Mouse (Mus musculus) kidney, embryonic 14.5 days (tissue): ENCODE measurements at regions not wholly inside any gene's neighbourhood (a gene's known extent, or its start where the extent isn't known, plus 50 kb on each side); places are given as distances from the start of the nearest gene placed in this dataset.

Source experiments
- ATAC-seq: fragments of 200-750 bp; cut with Nextera tagmentation; 2 replicates; pipeline ENCODE4 v1.8.0; 2017; ENCODE audit warnings: moderate number of reproducible peaks, mild to moderate bottlenecking, moderate TSS enrichment, moderate library complexity; ENCODE audit not compliant: low FRiP score, low TSS enrichment
- H3K27ac ChIP-seq: fragments of 300-500 bp; sonication (generic); 2 replicates; pipeline ENCODE4 v1.5.1; 2014; ENCODE audit warnings: low read depth, mild to moderate bottlenecking, low read length, moderate library complexity, mixed read lengths
- H3K27me3 ChIP-seq: fragments of 300-500 bp; sonication (generic); 2 replicates; pipeline ENCODE4 v1.6.1; 2014; ENCODE audit warnings: mild to moderate bottlenecking, low read length; ENCODE audit not compliant: control insufficient read depth, insufficient read depth
- H3K36me3 ChIP-seq: fragments of 300-500 bp; sonication (generic); 2 replicates; pipeline ENCODE4 v1.6.1; 2014; ENCODE audit warnings: low read length, mixed read lengths; ENCODE audit not compliant: control insufficient read depth, insufficient read depth
- H3K4me1 ChIP-seq: fragments of 300-500 bp; sonication (generic); 2 replicates; pipeline ENCODE4 v1.6.1; 2014; ENCODE audit warnings: low read length, mixed read lengths; ENCODE audit not compliant: control insufficient read depth, insufficient read depth
- H3K4me2 ChIP-seq: fragments of 300-500 bp; sonication (generic); replicated peaks from 2 replicates; pipeline ENCODE4 v1.6.1; 2014; ENCODE audit warnings: low read depth, mild to moderate bottlenecking, low read length
- H3K4me3 ChIP-seq: fragments of 300-500 bp; sonication (generic); 2 replicates; pipeline ENCODE4 v1.5.1; 2014; ENCODE audit warnings: mild to moderate bottlenecking, low read length
- H3K9ac ChIP-seq: fragments of 300-500 bp; sonication (generic); 2 replicates; pipeline ENCODE4 v1.6.1; 2014; ENCODE audit warnings: low read depth, mild to moderate bottlenecking, low read length, moderate library complexity
- H3K9me3 ChIP-seq: fragments of 300-500 bp; sonication (generic); 2 replicates; pipeline ENCODE4 v1.6.1; 2016; ENCODE audit warnings: low read length; ENCODE audit not compliant: control insufficient read depth
- WGBS: fragments of 180-500 bp; shearing (Covaris S2); extraction: QIAGEN DNeasy Blood & Tissue Kit; methylation state at CpG from one replicate; pipeline ENCODE4 v1.1.7; 2014; 5-methylcytosine and 5-hydroxymethylcytosine counted together

DNA sequence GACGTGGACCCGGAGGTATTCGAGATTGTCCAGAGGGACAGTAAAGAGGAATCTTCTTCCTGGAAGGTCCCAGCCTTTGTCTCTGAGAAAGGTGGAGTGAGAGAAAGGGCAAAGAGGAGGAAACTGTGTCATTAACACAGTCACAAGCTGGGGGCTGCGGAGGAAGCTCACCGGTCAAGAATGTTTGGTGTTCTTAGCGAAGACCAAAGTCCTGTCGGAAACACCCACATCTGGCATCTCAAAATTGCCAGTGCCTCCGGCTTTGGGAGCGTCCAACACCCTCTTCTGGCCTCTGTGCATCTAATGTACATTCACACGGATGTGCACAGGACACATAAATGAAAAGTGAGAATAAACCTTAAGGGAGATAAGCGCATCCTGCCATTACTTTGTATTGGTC, 1134.1 kb upstream of the A1bg start:
- Histone ChIP-seq H3K9me3 (no peaks in the 10 kb centered on the region), H3K4me1 (peaks cover 9% of the 10 kb centered on the region; the same call in 1 of the 2 replicates), H3K9ac (no peak overlapping the region), H3K4me3 (no peak overlapping the region), H3K27me3 (no peaks in the 10 kb centered on the region), H3K4me2 (no peak overlapping the region), H3K27ac (no peak overlapping the region), H3K36me3 (no peaks in the 10 kb centered on the region)
- no peak for ATAC-seq
- 85% methylated on average over 11 of the region's 11 CpGs for WGBS

DNA sequence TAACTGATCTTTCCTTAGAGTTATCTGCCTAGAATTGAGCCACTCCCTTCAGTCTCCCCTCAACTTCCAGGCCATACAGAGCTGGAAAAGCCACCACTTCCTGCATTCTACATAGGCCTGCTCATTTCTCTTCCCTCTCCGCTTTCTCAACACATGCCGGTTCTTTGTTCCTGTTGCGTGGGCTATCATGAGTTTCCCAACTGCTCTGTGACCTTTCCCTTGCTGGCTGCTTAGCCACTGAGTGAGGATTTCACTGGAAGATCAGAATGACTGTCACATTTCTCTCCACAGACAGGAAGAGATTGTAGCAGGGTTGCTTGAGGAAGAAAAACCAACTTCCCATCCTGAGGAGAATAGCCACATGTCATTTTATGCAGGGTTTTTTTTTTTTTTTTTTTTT, 1133.6 kb upstream of the A1bg start:
- H3K27ac ChIP-seq, result 0 out of 2 replicates have a peak overlapping the region, but pooled peaks have one; percentile 12
- H3K4me3 ChIP-seq, result no peak overlapping the region
- H3K27me3 ChIP-seq, result no peaks in the 10 kb centered on the region
- H3K9ac ChIP-seq, result no peak overlapping the region
- H3K4me1 ChIP-seq, result peaks cover 9% of the 10 kb centered on the region; the same call in 1 of the 2 replicates
- 83% methylated on average over 3 of the region's 3 CpGs for WGBS
- no peaks in the 10 kb centered on the region for H3K36me3 ChIP-seq
- no peak overlapping the region for H3K4me2 ChIP-seq
- no peaks in the 10 kb centered on the region for H3K9me3 ChIP-seq
- ATAC-seq, result no peak

DNA sequence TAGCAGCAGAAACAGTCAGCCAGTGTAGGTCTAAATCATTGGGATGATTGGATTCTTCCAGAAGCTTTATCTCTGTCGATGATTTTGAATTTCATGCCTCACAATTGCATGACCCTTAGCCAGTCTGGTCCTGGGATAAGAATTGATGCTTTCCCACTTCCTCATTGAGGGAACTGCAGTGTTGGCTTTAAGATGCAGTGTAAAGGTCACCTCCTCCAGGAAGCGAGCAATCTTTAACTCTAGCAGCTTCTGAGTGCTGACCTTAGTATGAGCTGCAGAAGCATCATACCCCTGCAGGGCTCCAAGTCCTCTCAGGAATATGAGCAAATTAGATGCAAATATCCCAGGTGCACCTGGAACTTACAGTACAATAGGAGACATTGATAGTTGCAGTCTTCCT, 1132.2 kb upstream of the A1bg start:
- Histone ChIP-seq H3K27me3 (no peaks in the 10 kb centered on the region), H3K36me3 (no peaks in the 10 kb centered on the region), H3K9ac (no peak overlapping the region), H3K4me2 (no peak overlapping the region), H3K9me3 (peaks cover 7% of the 10 kb centered on the region; the same call in 1 of the 2 replicates), H3K4me3 (no peak overlapping the region), H3K27ac (no peak overlapping the region), H3K4me1 (peaks cover 9% of the 10 kb centered on the region; the same call in 1 of the 2 replicates)
- WGBS, result 86% methylated on average over 2 of the region's 2 CpGs
- ATAC-seq, result no peak

DNA sequence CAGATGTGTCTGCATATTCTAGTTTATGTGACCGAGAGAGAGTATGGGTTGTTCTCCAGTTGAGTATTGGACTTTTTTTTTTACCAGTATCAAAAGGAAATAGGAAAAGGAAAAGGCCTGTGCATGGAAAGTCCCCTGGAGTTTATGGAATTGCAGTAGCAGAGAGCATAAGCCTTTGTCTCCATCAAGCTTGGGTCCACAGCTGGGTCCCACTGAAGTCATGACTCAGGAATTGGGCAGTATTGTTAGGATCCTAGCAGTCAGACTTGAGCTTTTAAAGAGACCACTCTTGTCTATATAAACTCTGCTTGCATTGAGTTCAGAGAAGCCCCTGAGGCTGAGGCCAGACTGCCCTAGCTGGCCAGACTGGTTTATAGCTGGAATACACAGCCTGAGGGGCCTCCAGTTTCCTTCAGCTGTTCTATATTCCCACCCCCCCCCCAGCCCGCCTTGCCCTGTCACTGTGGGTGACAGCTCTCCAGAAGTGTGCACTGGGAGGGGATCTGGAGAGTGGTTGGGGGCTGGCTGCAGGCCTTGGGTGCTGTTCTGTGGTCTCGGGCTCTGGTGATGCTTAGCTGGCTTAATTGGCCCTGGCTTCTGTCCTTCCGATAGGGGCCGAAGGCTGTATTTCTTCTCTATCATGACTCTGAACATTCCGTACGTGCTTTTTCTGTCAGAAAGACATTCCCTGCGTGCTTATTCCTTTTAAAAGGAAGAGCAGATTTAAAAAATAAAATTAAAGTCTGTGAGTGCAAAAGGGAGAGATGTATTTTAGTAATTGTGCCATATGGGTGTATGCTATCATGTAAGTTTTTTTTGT, 1130.8 kb upstream of the A1bg start:
- H3K27ac ChIP-seq, result 0 out of 2 replicates have a peak overlapping the region, but pooled peaks have one; percentile 11
- H3K36me3 ChIP-seq, result no peaks in the 10 kb centered on the region
- no peak overlapping the region for H3K4me3 ChIP-seq
- peak; percentile 66; the same call in 1 of the 2 replicates for ATAC-seq
- H3K4me2 ChIP-seq, result no peak overlapping the region
- WGBS, result 70% methylated on average over 8 of the region's 8 CpGs
- no peaks in the 10 kb centered on the region for H3K27me3 ChIP-seq
- H3K9ac ChIP-seq, result no peak overlapping the region; the same call in 1 of the 2 replicates
- peaks cover 9% of the 10 kb centered on the region; the same call in 1 of the 2 replicates for H3K4me1 ChIP-seq
- H3K9me3 ChIP-seq, result peaks cover 7% of the 10 kb centered on the region; the same call in 1 of the 2 replicates

DNA sequence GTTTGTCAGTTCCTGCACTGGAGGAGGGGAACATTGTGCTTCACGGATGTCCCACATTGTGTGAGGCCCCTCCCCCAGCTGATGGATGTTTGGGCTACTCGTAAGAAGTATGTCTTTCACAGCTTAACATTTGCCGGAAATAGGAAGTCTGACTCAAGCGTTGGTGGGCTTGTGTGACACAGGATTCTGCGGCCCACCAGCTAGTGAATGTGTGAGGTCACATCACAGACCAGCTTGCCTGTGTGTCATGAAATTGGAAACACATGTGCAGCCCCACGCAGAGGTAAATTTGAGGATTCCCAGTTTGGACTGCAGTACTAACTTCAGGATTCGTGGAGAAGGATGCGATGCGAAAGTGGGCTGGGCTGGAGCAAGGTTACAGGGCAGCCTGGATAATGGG, 1126.6 kb upstream of the A1bg start:
- H3K9me3 ChIP-seq, result peaks cover 7% of the 10 kb centered on the region; the same call in 1 of the 2 replicates
- no peaks in the 10 kb centered on the region for H3K27me3 ChIP-seq
- WGBS, result 77% methylated on average over 9 of the region's 9 CpGs
- no peaks in the 10 kb centered on the region for H3K36me3 ChIP-seq
- no peak for ATAC-seq
- H3K4me1 ChIP-seq, result peaks cover 9% of the 10 kb centered on the region; the same call in 1 of the 2 replicates
- H3K4me3 ChIP-seq, result no peak overlapping the region
- H3K27ac ChIP-seq, result no peak overlapping the region
- no peak overlapping the region for H3K9ac ChIP-seq
- H3K4me2 ChIP-seq, result no peak overlapping the region

DNA sequence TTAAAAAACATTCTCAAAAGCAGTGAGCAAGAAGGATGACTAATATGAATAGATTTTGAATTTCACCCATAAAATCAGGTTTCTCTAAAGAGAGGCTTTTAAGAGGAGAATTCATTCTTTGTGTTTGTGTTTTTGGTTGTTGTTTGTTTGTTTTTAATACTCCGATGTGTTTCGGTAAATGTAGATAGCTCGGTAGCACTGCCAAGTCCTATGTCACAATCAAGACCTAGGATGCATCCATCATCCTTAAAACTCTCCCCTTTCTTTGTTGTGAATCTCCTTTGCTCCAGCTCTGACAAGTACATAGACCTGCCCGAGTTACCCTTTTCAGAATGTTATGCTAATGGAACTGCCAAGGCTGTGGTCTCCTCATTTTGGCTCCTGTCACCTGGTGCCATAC, 1126.2 kb upstream of the A1bg start:
- H3K9me3 ChIP-seq, result peaks cover 7% of the 10 kb centered on the region; the same call in 1 of the 2 replicates
- peaks cover 9% of the 10 kb centered on the region; the same call in 1 of the 2 replicates for H3K4me1 ChIP-seq
- no peak overlapping the region for H3K27ac ChIP-seq
- ATAC-seq, result no peak
- H3K36me3 ChIP-seq, result no peaks in the 10 kb centered on the region
- no peaks in the 10 kb centered on the region for H3K27me3 ChIP-seq
- no peak overlapping the region for H3K4me2 ChIP-seq
- no peak overlapping the region for H3K4me3 ChIP-seq
- H3K9ac ChIP-seq, result no peak overlapping the region
- WGBS, result 83% methylated on average over 4 of the region's 4 CpGs

DNA sequence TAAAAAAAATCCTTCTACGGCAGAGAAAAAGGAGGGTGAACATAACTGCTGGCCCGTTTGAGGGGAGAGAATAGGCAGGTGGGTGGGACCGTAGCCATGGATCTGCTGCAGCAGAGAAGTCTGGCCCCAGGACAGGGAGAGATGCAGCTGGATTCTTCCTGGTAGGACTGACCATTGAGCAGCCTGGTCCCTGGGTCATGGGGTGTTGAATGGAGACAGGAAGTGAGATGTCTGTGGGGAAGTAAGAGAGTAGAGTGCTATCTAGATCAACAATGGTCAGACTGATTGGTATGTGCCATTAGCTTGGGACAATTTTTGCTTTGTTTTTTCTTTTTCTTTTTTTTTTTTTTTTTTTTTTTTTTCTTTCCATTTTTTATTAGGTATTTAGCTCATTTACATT, 1123.5 kb upstream of the A1bg start:
- Histone ChIP-seq H3K9me3 (peaks cover 7% of the 10 kb centered on the region; the same call in 1 of the 2 replicates), H3K4me2 (no peak overlapping the region), H3K36me3 (no peaks in the 10 kb centered on the region), H3K27me3 (no peaks in the 10 kb centered on the region), H3K27ac (no peak overlapping the region), H3K9ac (no peak overlapping the region), H3K4me3 (no peak overlapping the region), H3K4me1 (peaks cover 10% of the 10 kb centered on the region; the same call in 1 of the 2 replicates)
- ATAC-seq, result no peak
- 66% methylated on average over 3 of the region's 3 CpGs for WGBS

DNA sequence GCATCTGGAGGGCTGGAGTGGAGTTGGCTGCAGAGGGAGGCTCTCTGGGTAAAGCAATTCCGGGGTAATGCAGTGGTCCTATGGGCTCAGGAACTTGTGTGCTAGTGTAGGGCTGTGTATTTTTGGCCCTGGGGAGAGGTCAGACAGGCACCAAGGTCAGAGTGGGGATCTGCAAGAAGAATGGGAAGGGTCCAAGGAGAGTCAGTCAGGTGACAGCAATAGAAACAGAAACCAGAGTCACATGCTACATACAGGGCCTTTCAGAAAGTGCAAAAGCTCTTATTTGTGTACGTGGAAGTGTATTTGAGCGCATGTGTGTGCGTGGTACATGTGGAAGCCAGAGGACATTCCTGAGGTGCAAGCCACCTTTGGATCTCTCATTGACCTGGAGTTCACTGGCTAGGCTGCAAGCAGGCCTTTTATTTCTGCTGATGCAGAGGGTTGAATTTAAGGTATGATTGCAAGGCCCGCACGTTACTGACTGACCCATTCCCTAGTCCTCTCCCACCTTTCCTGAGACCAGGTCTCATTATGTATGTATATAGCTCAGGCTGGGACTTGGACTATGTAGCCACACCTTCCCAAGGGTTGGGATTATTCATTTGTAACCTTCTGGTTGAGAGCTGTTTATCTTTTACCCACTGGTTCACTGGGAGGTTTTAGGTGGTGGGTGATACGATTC, 1122.0 kb upstream of the A1bg start:
- Histone ChIP-seq H3K9me3 (no peaks in the 10 kb centered on the region), H3K4me2 (no peak overlapping the region), H3K27ac (no peak overlapping the region), H3K4me3 (no peak overlapping the region), H3K9ac (no peak overlapping the region), H3K4me1 (peaks cover 12% of the 10 kb centered on the region), H3K27me3 (no peaks in the 10 kb centered on the region), H3K36me3 (no peaks in the 10 kb centered on the region)
- ATAC-seq, result no peak
- WGBS, result 91% methylated on average over 7 of the region's 7 CpGs
